Mouse (Mus musculus): Measurements from ENCODE around the gene Slc22a2. TPM values are rescaled to one million over a fixed set of nuclear protein-coding genes. Genes with fewer than 3 reads are reported as not detected.

Gene Slc22a2
- total and polyA plus RNA-seq, 2 experiments from 2014 or later, result 1.7 to 2.8 TPM

DNA sequence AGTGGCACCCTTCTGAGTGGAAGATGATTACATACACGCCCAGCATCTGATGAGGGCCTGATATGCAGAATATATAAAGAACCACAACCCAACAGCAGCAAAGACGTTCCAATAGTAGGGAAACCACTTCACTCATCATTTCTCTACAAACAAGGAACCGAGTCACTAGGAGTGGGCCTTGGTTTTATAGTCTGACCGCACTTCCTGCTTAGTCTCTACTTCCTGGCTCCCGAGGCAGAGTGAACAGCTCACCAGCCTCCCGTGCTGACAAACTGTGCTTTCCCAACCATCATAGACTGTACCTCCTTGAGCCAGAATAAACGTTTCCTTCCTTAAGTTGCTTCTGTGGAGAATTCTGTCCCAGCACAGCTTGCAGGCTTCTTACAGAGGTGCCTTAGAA is 71.9 kb downstream of the Slc22a2 start:
- Histone ChIP-seq H3K9me3 (ENCODE audit: low read length) (no peaks in the 10 kb centered on the region), H3K27me3 (ENCODE audit: insufficient read depth, low read length) (no peaks in the 10 kb centered on the region), H3K4me2 (ENCODE audit: low read depth) (no peak overlapping the region), H3K9ac (no peak overlapping the region), H3K4me3 (ENCODE audit: low read depth, low read length) (no peak overlapping the region), H3K4me1 (ENCODE audit: insufficient read depth) (no peaks in the 10 kb centered on the region), H3K36me3 (ENCODE audit: insufficient read depth) (no peaks in the 10 kb centered on the region), H3K27ac (ENCODE audit: low read depth, low read length) (no peak overlapping the region)
- no peak for TF ChIP-seq CTCF (IDR thresholded peaks at IDR 0.05; ENCODE audit: low read depth)
- WGBS, result 89% methylated on average over 7 of the region's 7 CpGs
- no peak for ATAC-seq
- DNase-seq, result no peak

DNA sequence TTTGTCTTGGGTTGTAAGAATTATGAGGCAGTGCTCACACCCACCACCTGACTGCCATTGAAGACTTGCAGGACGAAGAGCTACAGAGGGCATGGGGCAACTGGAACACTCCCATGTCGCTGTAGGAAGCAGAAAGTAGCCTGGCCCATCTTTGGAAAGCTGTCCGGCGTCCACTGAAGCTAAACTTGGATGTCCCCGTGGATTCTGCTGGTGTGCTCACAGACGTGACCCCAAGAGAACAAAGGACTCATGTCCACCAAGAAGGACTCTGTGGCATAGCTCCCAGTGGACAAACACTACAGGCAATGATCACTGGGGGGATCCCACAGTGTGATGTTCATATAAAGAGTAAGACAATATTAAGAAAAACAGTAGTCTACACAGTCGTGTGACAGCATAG is 74.9 kb downstream of the Slc22a2 start:
- H3K36me3 ChIP-seq (ENCODE audit: insufficient read depth), result no peaks in the 10 kb centered on the region
- TF ChIP-seq CTCF (IDR thresholded peaks at IDR 0.05; ENCODE audit: low read depth), result no peak
- no peak overlapping the region for H3K27ac ChIP-seq (ENCODE audit: low read depth, low read length)
- H3K4me3 ChIP-seq (ENCODE audit: low read depth, low read length), result no peak overlapping the region
- no peak for ATAC-seq
- H3K4me1 ChIP-seq (ENCODE audit: insufficient read depth), result no peaks in the 10 kb centered on the region
- no peak overlapping the region for H3K9ac ChIP-seq
- H3K4me2 ChIP-seq (ENCODE audit: low read depth), result no peak overlapping the region
- WGBS, result 85% methylated on average over 7 of the region's 7 CpGs
- H3K27me3 ChIP-seq (ENCODE audit: insufficient read depth, low read length), result no peaks in the 10 kb centered on the region
- DNase-seq, result no peak
- H3K9me3 ChIP-seq (ENCODE audit: low read length), result no peaks in the 10 kb centered on the region

DNA sequence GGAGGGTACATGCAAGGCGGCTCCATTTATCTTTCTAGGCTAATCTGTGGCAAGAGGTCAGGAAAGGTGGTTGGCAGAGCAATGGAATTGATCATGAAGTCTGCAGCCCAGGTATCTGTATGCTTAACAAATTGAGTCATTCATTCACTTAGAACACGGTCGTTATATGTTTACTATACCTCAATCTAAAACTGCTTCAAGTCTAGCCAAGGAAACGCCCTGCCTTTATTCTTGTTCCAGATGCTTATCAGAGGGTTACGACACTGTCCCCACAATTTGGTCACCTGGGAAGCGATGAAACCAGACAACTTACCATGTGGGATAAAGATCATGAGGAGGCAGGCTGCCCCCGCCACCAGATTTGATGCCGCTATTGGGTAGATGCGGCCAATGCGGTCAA is 75.3 kb downstream of the Slc22a2 start:
- H3K9ac ChIP-seq, result no peak overlapping the region
- no peaks in the 10 kb centered on the region for H3K27me3 ChIP-seq (ENCODE audit: insufficient read depth, low read length)
- H3K36me3 ChIP-seq (ENCODE audit: insufficient read depth), result no peaks in the 10 kb centered on the region
- WGBS, result 91% methylated on average over 10 of the region's 10 CpGs
- no peaks in the 10 kb centered on the region for H3K4me1 ChIP-seq (ENCODE audit: insufficient read depth)
- no peak overlapping the region for H3K4me2 ChIP-seq (ENCODE audit: low read depth)
- TF ChIP-seq CTCF (IDR thresholded peaks at IDR 0.05; ENCODE audit: low read depth), result no peak
- ATAC-seq (no peak), DNase-seq (no peak)
- no peak overlapping the region for H3K4me3 ChIP-seq (ENCODE audit: low read depth, low read length)
- no peak overlapping the region for H3K27ac ChIP-seq (ENCODE audit: low read depth, low read length)
- H3K9me3 ChIP-seq (ENCODE audit: low read length), result no peaks in the 10 kb centered on the region

DNA sequence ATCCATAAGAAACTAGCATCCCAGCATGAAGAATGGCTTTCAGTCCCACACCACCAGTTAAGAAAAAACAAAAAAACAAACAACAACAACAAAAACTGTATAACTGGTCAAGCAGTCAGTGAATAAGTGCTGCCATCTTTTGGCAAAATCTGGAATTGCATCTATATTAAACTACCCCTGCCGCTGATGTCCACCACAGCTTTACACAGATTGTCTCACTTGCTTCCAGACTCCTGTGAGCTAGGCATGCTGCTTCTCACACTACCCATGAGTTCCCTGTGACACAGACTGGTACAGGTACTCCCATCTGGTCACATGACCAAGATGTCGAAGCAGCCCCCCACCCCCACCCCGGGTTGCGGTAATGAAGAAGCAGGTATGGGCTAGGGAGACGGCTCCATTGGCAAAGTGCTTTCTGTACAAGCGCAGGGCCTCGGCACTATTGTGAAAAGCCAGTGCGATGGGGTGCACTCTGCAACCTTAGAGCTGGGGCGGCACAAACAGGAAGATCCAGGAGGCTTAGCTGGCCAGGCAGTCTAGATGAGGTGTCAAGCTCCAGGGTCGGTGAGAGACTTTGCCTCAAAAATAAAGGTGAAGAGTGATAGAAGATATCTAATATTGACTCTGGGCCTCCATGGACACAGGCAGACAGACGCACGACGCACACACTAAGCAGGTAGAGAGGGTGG is 76.8 kb downstream of the Slc22a2 start:
- Histone ChIP-seq H3K4me3 (ENCODE audit: low read depth, low read length) (no peak overlapping the region), H3K27me3 (ENCODE audit: insufficient read depth, low read length) (no peaks in the 10 kb centered on the region), H3K4me2 (ENCODE audit: low read depth) (no peak overlapping the region), H3K27ac (ENCODE audit: low read depth, low read length) (no peak overlapping the region), H3K9me3 (ENCODE audit: low read length) (no peaks in the 10 kb centered on the region), H3K4me1 (ENCODE audit: insufficient read depth) (no peaks in the 10 kb centered on the region), H3K36me3 (ENCODE audit: insufficient read depth) (no peaks in the 10 kb centered on the region), H3K9ac (no peak overlapping the region)
- DNase-seq (peak; percentile 76), ATAC-seq (0 out of 2 replicates have a peak, but pooled peaks have one; percentile 14)
- TF ChIP-seq CTCF (IDR thresholded peaks at IDR 0.05; ENCODE audit: low read depth), result peak; percentile 82
- WGBS, result 72% methylated on average over 13 of the region's 13 CpGs

DNA sequence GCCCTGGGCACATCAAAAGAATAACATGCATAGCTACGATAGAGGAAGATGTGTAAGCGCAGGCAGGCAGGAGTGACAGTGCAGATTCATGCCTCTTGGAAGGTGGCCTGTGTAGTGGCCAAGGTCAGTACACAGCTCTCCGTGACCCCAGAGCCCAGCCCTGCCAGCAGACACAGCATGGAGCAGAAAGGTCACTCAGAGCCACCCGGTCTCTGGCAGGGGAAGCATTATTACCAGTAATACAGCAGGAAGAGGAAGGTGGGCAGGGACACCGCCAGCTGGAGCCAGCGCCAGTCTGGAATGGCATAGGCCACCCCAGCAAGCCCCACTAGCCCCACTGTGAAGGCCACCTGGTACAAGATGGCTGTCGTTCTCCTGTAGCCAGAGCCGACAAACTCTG is 80.2 kb downstream of the Slc22a2 start:
- ATAC-seq (no peak), DNase-seq (no peak)
- Histone ChIP-seq H3K4me2 (ENCODE audit: low read depth) (no peak overlapping the region), H3K4me1 (ENCODE audit: insufficient read depth) (no peaks in the 10 kb centered on the region), H3K27me3 (ENCODE audit: insufficient read depth, low read length) (no peaks in the 10 kb centered on the region), H3K27ac (ENCODE audit: low read depth, low read length) (no peak overlapping the region), H3K9me3 (ENCODE audit: low read length) (no peaks in the 10 kb centered on the region), H3K36me3 (ENCODE audit: insufficient read depth) (no peaks in the 10 kb centered on the region), H3K4me3 (ENCODE audit: low read depth, low read length) (no peak overlapping the region), H3K9ac (no peak overlapping the region)
- WGBS, result 83% methylated on average over 8 of the region's 8 CpGs
- no peak for TF ChIP-seq CTCF (IDR thresholded peaks at IDR 0.05; ENCODE audit: low read depth)

DNA sequence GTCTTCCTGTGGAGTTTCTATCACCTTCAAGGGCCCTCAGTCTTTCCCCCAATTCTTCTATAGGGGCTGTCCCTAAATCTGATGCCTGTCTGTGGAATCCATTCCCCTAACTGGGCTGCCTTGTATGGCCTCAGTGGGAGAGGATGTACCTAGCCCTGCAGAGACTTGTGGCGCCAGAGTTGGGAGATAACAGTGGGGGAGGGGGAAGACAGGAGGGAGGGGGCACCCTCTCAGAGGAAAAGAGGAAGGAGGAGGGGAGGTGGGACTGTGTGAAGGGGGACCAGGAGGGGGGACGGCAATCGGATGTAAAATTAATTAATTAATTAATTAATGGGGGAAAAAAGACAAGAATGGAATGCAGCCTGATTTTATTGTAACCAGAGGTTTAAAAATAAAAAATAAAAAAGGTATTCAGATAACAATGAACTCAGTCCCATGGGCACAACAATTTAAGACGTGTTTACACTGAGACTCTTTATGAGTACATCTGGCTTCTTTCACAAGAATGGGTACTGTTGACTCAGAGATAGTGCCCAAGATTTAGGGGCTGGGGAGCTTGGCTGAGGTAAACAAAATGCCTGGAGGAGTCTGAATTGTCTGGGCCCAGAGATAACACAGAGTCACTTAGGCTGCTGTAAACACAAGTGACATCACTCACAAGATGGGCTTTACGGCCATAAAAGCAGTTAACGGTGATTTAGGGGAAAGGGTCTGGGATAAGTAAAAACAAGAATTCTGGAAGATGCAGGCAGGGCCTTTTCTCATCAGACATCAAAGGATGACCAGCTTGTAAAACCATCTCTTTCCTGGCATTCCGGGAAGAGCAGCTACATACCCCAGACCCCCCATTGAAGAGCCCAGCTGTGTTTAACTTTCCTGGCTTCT is 84.8 kb downstream of the Slc22a2 start:
- Histone ChIP-seq H3K9me3 (ENCODE audit: low read length) (no peaks in the 10 kb centered on the region), H3K4me2 (ENCODE audit: low read depth) (no peak overlapping the region), H3K9ac (no peak overlapping the region), H3K27ac (ENCODE audit: low read depth, low read length) (no peak overlapping the region), H3K4me1 (ENCODE audit: insufficient read depth) (no peaks in the 10 kb centered on the region), H3K27me3 (ENCODE audit: insufficient read depth, low read length) (no peaks in the 10 kb centered on the region), H3K4me3 (ENCODE audit: low read depth, low read length) (no peak overlapping the region), H3K36me3 (ENCODE audit: insufficient read depth) (no peaks in the 10 kb centered on the region)
- TF ChIP-seq CTCF (IDR thresholded peaks at IDR 0.05; ENCODE audit: low read depth), result no peak
- DNase-seq, result no peak
- no peak for ATAC-seq
- 65% methylated on average over 7 of the region's 7 CpGs for WGBS

DNA sequence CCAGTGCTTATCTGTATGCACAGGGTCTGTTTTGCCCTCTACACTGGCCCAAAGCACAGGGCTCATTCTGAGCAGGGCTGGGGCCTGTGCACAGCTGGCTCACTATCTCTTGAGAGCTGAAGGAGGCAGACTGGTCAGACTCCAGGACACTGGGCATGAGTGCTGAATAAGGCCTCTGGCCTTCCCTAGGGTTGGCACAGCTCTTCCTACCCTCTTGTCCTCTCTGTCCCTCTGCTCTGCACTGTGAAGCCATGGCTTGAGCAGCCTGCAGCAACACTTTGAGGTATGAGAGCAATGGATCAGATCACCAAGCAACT is 85.4 kb downstream of the Slc22a2 start:
- Histone ChIP-seq H3K4me1 (ENCODE audit: insufficient read depth) (no peaks in the 10 kb centered on the region), H3K4me3 (ENCODE audit: low read depth, low read length) (no peak overlapping the region), H3K27ac (ENCODE audit: low read depth, low read length) (no peak overlapping the region), H3K36me3 (ENCODE audit: insufficient read depth) (no peaks in the 10 kb centered on the region), H3K9me3 (ENCODE audit: low read length) (no peaks in the 10 kb centered on the region), H3K9ac (no peak overlapping the region), H3K4me2 (ENCODE audit: low read depth) (no peak overlapping the region), H3K27me3 (ENCODE audit: insufficient read depth, low read length) (no peaks in the 10 kb centered on the region)
- DNase-seq, result no peak
- no peak for TF ChIP-seq CTCF (IDR thresholded peaks at IDR 0.05; ENCODE audit: low read depth)
- no peak for ATAC-seq

All from forebrain, postnatal 0 days (tissue).